Mouse (Mus musculus) urinary bladder, adult 2 months (tissue): ENCODE data around the gene Ptprm. TPM values are rescaled to one million over a fixed set of nuclear protein-coding genes. Genes with fewer than 3 reads are reported as not detected.

Experiments
- DNase-seq: peaks from one replicate; pipeline ENCODE4 v3.0.0; 2022; ENCODE audit warnings: low spot score
- polyA plus RNA-seq: library from polyadenylated mRNA; depleted of rRNA; stranded (reverse); fragments of >200 nt; gene quantifications from 2 replicates; pipeline ENCODE4 v1.2.3, GENCODE M21; 2012

Gene Ptprm
- polyA plus RNA-seq, 1 experiment, result 15.0 TPM

DNA sequence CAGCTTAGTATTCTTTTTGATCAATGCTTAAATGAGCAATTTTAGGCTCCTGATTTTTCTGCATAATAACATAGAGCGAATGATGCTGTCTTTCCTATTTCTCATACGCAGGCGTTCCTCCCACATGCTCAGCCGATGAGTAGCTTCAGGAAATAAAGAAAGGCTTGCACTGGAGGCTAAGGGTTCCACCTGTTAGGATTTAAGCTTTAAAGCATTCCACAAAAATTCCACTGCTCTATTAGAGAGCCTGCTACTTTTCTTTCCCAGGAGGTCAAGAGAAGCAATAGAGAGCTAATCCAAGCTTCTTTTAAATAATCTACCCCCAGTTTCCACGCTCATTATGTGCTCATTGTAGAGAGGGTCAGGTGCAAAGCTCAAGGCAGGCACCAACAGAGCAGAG, 127.3 kb downstream of the Ptprm start:
- no peak for DNase-seq

DNA sequence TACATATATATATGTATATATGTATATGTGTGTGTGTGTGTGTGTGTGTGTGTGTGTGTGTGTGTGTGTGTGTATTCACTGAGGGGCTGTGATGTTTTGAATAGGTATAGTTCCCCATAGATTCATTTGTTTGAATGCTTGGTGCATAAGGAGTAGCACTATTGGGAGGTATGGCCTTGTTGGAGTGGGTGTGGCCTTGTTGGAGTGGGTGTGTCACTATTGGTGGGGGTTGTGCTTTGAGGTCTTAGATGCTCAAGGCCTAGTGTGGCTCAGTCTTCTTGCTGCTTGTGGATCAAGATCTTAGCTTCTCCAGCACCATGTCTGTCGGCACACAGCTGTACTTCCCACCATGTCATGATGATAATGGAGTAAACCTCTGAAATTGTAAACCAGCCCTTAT, 138.9 kb downstream of the Ptprm start:
- DNase-seq, result no peak

GRCm38 (mm10) chr17:67213711-67214110, 140.5 kb downstream of the Ptprm start:
- DNase-seq, result no peak

DNA sequence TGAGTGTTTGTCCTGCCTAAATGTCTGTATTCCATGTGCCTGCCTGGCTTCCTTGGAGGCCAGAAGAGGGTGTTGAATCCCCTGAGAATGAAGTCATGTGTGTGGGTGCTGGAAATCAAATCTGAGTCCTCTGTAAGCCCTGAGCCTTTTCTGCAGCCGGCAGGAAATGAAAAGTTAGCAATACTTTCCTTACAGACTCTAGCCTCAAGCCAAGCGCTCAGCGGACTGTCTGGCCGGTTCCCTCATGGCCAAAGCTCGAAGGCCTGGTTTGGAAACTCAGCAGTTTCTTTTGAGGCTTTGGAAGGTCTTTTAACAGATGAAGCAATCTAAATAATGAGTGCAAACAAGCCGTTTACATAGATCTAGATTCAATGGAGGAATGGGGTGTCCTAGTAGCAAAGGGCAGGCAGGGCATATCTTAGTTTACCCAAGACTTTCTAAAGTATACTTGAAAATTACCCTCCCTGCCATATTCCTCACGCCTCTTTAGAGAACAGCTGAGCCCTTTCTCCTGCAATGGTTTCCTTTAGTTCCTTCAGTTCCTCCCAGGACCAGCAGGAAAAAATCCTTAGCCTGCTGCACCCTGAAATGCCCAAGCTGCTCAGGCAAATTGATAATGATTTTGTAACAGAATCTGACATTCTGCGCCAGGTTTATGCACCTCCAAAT, 144.4 kb downstream of the Ptprm start:
- DNase-seq, result no peak

DNA sequence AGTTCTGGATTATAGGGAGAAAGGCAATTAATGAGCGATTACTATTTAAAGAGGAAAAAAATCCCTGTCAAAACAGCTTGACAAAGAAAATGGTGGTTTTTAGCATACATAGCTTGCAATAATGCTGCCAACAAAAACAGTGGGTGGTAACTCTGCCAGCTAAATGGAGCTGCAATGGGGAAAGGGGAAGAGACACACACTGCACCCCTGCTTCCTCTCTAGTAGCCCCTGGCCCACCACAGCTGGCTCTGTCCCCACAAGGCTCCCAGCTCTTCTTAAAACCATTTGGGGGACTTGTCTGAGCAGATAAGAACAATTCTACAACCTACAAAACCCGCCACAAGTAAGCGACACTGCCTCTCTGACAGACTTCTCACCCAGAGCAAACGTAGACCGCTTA, 145.7 kb downstream of the Ptprm start:
- DNase-seq, result no peak

- no peak for DNase-seq
Observed at GRCm38 (mm10) chr17:67206984-67207383, 147.3 kb downstream of the Ptprm start.

DNA sequence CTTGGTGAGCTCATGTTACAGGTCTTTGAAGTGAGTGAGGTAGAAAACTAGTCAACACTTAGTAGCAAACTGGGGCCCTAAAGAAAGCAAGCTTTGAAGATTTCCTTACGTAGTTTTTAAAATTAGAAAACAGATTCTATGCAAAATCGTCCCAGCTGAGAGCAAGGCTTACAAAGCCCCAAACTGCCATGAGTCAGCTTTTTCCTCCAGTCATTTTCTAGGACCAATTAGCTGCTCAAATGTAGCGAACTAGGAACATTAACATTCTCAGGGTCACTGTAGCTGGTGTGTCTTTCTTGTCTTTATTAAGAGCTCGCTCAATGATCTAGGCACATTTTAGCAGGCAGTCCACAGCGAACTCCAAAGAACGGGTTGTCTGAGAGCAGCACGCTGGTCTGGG, 153.1 kb downstream of the Ptprm start:
- no peak for DNase-seq

- DNase-seq, result no peak
Observed at GRCm38 (mm10) chr17:67193728-67194127, 160.5 kb downstream of the Ptprm start.

- no peak for DNase-seq
Observed at GRCm38 (mm10) chr17:67188514-67188913, 165.7 kb downstream of the Ptprm start.

DNA sequence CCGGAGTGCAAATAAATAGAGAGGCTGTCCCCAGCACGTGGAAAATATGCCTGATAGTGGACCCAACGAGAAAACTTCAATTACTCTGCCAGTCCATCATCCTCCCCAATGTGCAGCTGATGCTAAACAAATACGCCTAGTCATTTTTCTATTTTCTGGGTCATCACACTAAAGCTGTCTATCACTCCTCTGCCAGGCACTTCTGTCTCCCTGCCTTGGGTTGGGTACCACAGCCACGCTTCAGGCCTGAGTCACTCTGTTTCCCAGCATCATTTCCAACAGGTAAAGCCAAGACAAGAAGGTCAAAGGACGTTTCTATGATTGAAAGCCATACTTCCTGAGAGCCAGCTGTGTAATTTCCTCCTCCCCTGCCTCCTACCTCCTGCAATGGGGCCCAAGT, 167.4 kb downstream of the Ptprm start:
- no peak for DNase-seq

GRCm38 (mm10) chr17:67185942-67186341, 168.3 kb downstream of the Ptprm start:
- no peak for DNase-seq

DNA sequence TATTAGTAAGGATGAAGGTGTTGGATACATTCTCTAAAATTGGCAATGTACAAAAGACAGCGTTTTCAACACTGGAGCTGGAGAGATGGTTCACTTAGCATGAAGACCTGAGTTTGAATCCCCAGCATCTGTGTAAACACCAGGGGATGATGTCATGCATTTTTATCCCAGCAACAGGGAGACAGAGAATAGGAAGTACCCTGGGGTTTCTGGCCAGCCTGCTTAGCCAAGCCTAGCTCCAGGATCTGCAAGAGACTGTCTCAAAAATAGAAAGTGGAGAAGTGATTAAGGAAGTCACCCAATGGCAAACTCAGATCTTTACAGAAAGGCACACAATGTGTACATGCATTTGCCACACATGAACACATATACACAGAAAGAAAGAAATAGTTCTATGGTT, 174.8 kb downstream of the Ptprm start:
- DNase-seq, result no peak

DNA sequence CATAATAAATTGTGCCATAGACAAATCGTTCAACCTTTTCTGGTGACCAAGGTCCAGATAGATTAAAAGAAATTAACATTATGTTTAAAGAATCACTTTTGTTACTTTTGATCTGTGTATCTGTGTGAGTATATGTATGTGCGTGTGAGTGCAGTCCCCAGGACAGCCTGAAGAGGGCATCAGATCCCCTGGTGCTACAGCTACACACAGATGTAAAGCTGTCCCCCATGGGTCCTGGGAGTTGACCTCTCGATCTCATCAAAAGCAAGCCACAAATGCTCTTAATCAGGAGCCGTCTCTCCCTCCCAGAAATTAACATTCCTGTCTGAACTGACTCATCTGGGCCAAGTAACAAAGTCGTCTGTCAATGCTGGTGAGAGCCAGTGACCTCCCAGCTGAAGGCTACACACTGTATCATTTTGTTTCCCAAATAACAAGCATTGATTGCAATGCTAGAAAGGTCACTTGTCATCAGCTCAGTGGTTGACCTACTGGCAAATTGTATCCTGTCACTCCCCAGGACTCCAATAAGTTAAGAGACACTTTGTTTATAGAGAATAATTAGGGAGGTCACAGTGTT, 175.5 kb downstream of the Ptprm start:
- no peak for DNase-seq

DNA sequence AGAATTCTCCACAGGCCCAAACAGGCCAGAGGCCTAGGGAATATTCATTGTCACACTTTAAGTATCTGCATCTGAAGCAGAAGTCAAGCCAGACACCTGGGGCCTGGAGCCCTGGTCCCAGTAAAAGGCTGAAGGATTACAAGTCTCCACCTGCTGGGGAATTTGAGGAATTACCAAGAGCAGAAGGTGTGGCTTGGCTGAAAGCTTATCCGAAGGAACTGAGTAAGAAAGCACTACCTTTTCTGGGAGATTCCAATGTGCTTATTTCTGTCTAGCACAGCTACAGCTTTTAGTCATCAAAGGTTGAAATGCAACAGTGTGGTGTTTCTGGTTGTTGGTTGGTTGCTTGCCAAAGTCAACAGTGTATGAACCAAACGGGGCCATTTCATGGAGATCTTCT, 178.4 kb downstream of the Ptprm start:
- DNase-seq, result no peak

DNA sequence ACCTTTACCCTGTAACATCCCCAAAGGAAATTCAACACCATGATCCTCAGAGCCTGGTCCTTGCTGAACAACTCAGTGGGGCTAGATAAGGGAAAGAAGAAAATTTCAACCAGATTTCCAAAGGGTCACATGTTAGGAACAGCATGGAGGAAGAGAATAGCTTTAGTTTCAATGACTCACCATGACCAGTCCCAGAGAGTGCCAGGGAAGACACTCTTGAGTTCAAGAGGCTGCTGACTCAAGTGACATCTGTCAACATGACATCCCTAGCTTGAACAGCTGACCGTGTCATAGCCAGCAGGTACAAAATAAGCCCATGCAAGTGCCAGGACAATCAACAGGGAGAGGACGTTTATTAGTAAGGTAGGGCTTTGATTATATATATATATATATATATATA, 182.9 kb downstream of the Ptprm start:
- no peak for DNase-seq

GRCm38 (mm10) chr17:67170696-67171095, 183.6 kb downstream of the Ptprm start:
- no peak for DNase-seq

DNA sequence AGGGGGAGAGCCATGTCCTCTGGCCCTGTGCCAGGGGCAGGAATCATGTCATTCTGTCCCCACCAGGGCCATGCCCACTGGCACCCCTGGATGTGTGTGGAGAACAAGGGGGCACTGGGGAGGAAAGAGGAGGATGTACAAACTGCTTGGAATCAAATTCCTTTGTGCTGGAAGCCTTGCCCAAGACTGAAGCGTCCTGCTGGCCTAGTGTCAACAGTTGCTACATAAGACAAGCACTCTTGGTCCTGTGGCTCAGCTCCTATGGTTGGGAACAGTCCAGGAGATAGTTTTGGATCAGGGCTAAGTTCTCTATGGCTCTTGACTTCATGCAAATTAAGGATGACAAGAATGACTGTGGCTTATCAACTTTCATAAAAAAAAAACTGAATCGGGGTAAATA, 188.4 kb downstream of the Ptprm start:
- no peak for DNase-seq

DNA sequence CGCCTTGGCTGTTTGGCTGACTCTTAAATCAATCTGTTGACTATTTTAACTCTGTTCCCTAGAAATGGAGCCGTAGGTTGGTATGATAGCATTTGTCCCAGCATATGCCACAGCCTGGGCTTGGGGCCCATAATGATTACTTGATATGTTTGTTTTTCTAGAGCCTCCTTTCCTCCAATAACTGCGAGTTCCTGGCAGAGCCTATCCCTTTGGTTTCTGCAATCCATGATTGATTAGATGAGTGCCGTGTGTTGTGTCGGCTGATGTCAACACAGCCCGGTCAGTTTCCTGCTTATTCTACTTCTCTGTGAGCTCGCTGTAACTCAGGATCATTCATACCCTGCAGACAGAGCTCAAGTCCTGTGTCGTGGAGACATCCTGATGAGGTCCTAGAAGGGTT, 194.6 kb downstream of the Ptprm start:
- no peak for DNase-seq

GRCm38 (mm10) chr17:67157089-67157752, 197.0 kb downstream of the Ptprm start:
- DNase-seq, result no peak

DNA sequence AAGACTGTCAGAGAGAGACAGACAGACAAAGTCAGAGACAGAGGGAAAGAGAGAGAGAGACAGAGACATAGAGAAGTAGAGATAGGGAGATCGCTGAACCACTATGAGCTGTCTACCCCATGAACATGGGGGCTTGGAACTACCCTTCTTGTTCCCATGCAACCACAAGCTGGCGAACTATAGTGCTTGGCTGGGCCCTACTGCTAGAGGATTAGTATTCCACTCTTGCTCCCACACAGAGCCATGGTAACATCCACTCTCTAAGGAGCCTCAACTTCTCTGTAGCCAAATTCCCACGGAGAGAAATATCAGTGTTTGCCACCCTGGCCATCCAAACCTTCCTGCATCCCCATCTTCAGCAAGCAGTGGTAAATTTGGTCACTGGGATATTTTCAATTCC, 202.0 kb downstream of the Ptprm start:
- DNase-seq, result no peak

DNA sequence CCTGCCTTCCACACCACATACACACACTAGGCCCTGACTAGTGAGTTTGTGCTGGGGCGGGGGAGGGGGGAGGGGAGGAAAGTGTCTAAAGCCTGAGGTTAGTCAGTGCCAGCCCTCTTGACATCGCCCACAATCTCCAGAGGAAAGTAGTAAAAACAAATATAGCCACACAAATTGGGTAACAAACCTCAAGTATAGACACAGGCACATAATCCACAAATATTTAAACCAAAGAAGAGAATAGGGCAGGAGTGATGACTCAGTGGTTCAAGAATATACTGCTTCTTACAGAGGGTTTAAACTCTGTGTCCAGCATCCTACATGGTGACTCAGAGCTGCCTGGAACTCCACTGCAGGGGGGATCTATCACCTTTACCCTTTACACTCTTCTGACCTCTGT, 203.8 kb downstream of the Ptprm start:
- no peak for DNase-seq

- no peak for DNase-seq
Observed at GRCm38 (mm10) chr17:67142183-67142756, 212.0 kb downstream of the Ptprm start.

GRCm38 (mm10) chr17:67140502-67140901, 213.8 kb downstream of the Ptprm start:
- DNase-seq, result no peak
